Mouse (Mus musculus): ENCODE data around the gene Slc38a10. TPM values are rescaled to one million over a fixed set of nuclear protein-coding genes. Genes with fewer than 3 reads are reported as not detected.

Slc38a10 gene
- polyA plus RNA-seq, 1 experiment from 2014 or later: 77.5 TPM

DNA sequence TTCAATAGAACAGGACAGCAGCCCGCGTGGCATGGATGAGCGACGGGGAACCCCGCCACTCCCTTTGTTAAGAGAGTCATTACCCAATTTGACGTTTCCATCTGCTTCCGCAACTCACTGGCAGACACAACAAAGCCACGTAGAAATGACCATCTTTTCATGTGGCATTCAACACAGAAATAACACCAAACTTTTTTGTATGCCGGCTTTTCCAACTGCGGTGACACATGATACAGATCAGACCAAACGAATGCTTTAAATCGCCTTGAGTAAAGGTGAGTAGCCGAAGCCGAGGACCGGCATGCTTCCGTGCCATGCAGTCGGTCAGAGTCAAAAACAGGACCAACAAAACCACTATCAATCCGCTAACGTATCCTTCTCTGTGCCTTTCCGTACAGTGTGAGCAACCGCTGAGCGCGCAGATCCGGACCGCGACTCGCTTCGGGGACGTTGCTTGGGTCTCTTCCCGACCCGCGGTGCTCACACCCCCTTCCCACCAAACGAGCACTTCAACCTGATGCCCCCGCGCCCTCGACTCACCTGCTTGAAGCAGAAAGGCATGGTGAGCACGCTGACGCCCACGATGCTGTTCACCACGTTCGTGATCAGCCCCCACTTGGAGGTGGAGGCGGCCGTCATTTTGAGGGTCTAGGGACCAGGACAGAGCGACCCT lies 570 bp downstream of the Slc38a10 start:
- Histone ChIP-seq H3K9me3 (replicated peaks) (no peaks in the 10 kb centered on the region), H3K9ac (peak overlapping the region; percentile 76), H3K27me3 (no peaks in the 10 kb centered on the region), H3K4me3 (peak overlapping the region; percentile 99), H3K36me3 (no peaks in the 10 kb centered on the region), H3K27ac (peak overlapping the region; percentile 82), H3K4me2 (peak overlapping the region; percentile 80), H3K4me1 (replicated peaks) (peaks cover 15% of the 10 kb centered on the region)
- 0 out of 2 replicates have a peak, but pooled peaks have one; percentile 19 for ATAC-seq (replicated peaks; ENCODE audit: insufficient number of reproducible peaks, insufficient read depth, low FRiP score, low read depth)
- under 1% methylated on average over 44 of the region's 44 CpGs for WGBS

DNA sequence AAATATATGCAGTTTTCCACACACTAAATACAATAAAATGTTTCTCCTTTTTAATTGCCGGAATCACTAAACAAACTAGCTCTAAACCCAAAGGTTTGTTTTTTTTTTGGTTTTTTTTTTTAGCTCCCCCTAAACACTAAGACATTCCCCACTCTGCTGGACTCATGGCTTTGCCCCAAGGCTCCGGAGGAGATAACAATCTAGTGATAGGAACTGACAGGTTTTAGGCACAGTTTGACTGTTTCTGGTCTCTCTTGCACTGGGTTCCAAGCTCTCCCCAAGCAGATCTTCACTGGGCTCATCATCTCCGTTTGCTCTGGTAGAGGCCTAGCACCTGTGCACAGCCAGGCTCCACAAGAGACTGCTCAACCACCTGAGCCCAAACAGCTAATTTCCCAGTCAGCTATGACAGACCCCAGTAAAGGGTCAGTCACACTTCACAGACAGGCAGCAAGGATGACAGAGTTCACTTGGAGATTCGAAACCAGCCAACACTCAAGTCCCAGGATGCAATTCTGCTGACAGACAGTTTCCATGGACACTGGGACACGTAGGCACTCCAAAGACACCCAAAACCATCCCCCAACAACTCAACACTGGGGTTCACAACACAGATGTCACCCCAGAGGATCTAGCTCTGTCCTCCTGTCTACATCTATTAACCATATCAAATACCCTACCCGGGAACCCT lies 1.5 kb downstream of the Slc38a10 start:
- Histone ChIP-seq H3K9ac (peak overlapping the region; percentile 76; the same call in 1 of the 2 replicates), H3K27me3 (no peaks in the 10 kb centered on the region), H3K36me3 (no peaks in the 10 kb centered on the region), H3K4me2 (peak overlapping the region; percentile 80), H3K4me1 (replicated peaks) (peaks cover 19% of the 10 kb centered on the region), H3K9me3 (replicated peaks) (no peaks in the 10 kb centered on the region), H3K27ac (peak overlapping the region; percentile 82; the same call in 1 of the 2 replicates), H3K4me3 (peak overlapping the region; percentile 99)
- WGBS: 34% methylated on average over 6 of the region's 6 CpGs
- no peak for ATAC-seq (replicated peaks; ENCODE audit: insufficient number of reproducible peaks, insufficient read depth, low FRiP score, low read depth)

DNA sequence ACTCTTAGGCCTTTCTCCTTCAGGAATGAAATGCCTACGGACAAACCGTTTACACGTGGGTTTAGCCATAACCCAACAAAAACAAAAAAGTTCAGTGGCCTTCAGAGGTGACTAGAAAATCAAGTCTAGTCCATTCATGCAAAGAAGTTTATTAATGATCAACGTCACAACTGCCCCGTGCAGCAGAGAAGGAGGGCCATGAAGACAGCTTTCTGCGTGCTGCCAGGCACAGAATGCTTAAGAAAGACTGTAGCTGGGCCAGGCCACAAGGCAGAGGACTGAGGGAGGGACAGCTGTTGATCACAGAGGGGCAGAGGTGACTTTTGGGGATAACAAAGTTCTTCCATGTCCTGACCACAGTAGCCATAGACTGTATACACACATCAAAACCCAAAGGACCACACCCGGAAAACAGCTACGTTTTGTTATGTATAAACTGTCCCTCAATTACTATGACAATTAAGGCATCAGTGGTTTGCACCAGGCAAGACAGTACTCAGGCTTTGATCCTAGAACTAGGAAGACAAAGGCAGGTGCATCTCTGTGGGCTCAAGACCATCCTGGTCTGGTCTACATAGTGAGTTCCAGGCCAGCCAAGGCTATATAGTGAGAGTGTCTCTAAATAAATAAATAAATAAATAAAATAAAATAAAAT lies 2.8 kb downstream of the Slc38a10 start:
- Histone ChIP-seq H3K27me3 (no peaks in the 10 kb centered on the region), H3K4me1 (replicated peaks) (peaks cover 32% of the 10 kb centered on the region), H3K9ac (no peak overlapping the region), H3K9me3 (replicated peaks) (no peaks in the 10 kb centered on the region), H3K4me2 (no peak overlapping the region), H3K36me3 (no peaks in the 10 kb centered on the region), H3K27ac (no peak overlapping the region), H3K4me3 (no peak overlapping the region)
- ATAC-seq (replicated peaks; ENCODE audit: insufficient number of reproducible peaks, insufficient read depth, low FRiP score, low read depth): no peak
- 84% methylated on average over 8 of the region's 8 CpGs for WGBS

DNA sequence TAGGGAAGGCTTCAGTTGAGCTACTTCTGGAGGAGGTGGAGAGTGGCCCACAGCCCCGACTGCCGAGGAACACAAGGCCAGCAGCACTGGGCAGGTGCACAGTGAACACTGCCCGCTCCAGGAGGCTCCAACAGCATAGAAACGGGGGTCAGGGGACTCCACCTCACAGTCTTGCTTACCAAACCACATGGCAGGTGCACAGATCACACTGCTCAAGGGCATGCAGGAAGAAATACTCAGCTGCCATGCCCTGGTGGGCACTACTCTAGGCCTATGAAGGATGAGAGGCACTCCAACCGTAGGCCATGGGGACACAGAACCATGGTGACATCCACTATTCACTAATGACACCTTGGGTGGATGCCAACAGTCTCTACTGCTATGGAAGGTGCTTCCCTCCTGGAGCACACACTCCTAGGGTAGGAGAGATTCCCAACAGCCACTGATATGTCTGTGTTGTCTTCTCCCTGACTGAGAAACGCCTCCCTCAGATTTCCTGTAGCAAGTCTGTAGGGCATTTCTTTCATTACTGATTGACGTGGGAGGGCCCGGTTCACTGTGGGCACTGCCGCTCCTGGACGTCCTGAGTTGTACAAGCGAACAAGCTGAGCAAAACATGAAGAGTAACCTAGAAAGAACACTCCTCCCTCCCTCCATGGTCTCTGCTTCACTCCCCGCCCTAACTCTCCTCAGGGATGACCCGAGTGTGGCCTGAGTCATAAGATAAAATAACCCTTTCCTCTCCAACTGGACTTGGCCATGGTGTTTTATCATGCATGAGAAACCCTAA lies 7.2 kb downstream of the Slc38a10 start:
- Histone ChIP-seq H3K36me3 (no peaks in the 10 kb centered on the region), H3K4me1 (replicated peaks) (peaks cover 50% of the 10 kb centered on the region), H3K9ac (no peak overlapping the region), H3K27ac (peak overlapping the region; percentile 74), H3K4me3 (no peak overlapping the region), H3K4me2 (no peak overlapping the region), H3K27me3 (no peaks in the 10 kb centered on the region), H3K9me3 (replicated peaks) (no peaks in the 10 kb centered on the region)
- WGBS: 60% methylated on average over 13 of the region's 13 CpGs
- no peak for ATAC-seq (replicated peaks; ENCODE audit: insufficient number of reproducible peaks, insufficient read depth, low FRiP score, low read depth)

DNA sequence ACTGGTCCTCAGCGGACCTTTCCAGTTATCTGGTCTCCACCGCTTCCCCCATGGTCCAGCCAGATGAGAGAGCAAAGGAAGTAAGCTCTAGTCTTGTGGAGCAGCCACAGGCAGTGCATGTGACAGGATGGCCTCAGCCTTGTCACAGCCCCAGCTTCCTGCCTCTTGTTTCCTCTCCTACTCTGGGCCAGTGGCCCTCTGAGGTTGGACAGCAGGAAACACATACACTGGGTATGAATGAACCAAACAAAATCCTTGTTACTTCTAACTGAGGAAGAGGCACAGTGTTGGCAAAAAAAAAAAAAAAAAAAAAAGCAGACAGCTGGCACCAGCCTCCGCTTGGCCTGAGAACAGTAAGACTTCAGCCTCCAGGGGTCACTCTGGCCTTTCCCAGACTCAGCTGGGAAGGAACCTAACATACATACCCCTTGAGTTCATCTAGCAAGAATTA lies 8.5 kb downstream of the Slc38a10 start:
- Histone ChIP-seq H3K4me3 (no peak overlapping the region), H3K36me3 (0 out of 2 replicates have a peak, but pooled peaks cover 3% of the 10 kb centered on the region), H3K4me2 (no peak overlapping the region), H3K27me3 (no peaks in the 10 kb centered on the region), H3K9me3 (replicated peaks) (no peaks in the 10 kb centered on the region), H3K27ac (peak overlapping the region; percentile 74), H3K9ac (no peak overlapping the region), H3K4me1 (replicated peaks) (peaks cover 61% of the 10 kb centered on the region)
- 49% methylated on average over 3 of the region's 3 CpGs for WGBS
- ATAC-seq (replicated peaks; ENCODE audit: insufficient number of reproducible peaks, insufficient read depth, low FRiP score, low read depth): peak; percentile 81

DNA sequence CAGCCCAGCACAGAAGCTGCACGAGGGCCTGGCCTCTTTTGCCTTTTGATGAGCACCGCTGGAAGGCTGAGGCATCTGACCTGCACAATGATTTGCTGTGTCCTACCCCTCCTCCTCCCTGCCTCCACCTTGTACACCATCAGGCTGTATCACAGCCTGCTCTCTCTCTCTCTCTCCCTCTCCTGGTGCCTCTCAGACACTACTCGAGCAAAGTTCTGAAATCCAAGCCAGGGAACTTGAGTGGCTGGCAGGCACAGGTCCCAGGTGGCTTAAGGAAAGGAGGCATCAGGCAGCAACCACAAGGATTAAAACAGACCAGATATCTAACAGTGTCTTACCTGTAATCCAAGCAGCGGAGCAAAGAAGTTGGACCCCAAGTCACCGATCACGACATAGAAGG lies 10.9 kb downstream of the Slc38a10 start:
- no peak overlapping the region for H3K27ac ChIP-seq
- no peak overlapping the region for H3K9ac ChIP-seq
- 69% methylated on average over 6 of the region's 6 CpGs for WGBS
- no peak overlapping the region for H3K4me3 ChIP-seq
- 0 out of 2 replicates have a peak, but pooled peaks cover 3% of the 10 kb centered on the region for H3K36me3 ChIP-seq
- H3K4me1 ChIP-seq (replicated peaks): peaks cover 85% of the 10 kb centered on the region
- ATAC-seq (replicated peaks; ENCODE audit: insufficient number of reproducible peaks, insufficient read depth, low FRiP score, low read depth): no peak
- no peak overlapping the region for H3K4me2 ChIP-seq
- H3K9me3 ChIP-seq (replicated peaks): no peaks in the 10 kb centered on the region
- H3K27me3 ChIP-seq: no peaks in the 10 kb centered on the region

DNA sequence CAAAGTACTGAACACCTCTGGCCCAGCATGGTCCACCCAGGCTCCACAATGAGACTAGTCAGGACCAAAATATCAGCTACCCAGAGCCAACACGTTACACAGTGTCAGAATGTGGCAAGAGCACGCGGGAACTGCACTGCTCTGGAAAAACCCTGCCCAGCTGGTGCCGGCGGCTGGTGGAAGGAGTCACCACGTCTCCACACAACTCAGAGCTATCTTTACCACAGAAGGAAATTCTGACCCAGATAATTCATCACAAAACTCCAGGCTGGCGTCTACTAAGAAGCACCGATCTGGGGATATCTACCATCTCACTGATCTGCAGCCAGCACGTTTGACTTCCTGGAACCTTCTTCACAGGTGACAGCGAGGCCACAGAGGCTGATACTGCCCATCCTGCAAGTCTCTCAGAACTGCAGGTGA lies 11.8 kb downstream of the Slc38a10 start:
- H3K9ac ChIP-seq: no peak overlapping the region
- no peak for ATAC-seq (replicated peaks; ENCODE audit: insufficient number of reproducible peaks, insufficient read depth, low FRiP score, low read depth)
- H3K9me3 ChIP-seq (replicated peaks): no peaks in the 10 kb centered on the region
- H3K4me1 ChIP-seq (replicated peaks): peaks cover 87% of the 10 kb centered on the region
- 64% methylated on average over 10 of the region's 10 CpGs for WGBS
- H3K27ac ChIP-seq: no peak overlapping the region
- H3K4me3 ChIP-seq: no peak overlapping the region
- no peaks in the 10 kb centered on the region for H3K27me3 ChIP-seq
- 0 out of 2 replicates have a peak, but pooled peaks cover 6% of the 10 kb centered on the region for H3K36me3 ChIP-seq
- H3K4me2 ChIP-seq: no peak overlapping the region

DNA sequence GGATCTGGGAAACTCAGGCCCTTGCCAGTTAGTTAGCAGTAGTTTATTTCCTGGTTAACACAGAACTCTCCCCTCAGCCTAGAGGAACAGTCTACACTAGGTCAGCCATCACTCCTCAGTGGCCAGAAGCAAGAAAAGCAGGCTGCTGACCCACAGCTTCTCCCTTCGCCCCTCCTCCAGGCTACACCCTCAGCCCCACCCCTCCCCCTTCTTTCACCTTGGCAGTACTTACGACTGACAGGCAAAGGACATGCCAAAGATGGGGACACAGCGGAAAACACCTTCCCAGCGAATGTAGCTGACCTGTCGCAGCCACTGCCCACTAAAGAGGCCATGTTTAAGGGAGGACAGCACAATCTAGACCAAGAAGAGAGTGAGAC lies 13.5 kb downstream of the Slc38a10 start:
- 34% methylated on average over 5 of the region's 5 CpGs for WGBS
- no peak overlapping the region for H3K9ac ChIP-seq
- no peaks in the 10 kb centered on the region for H3K27me3 ChIP-seq
- H3K27ac ChIP-seq: peak overlapping the region; percentile 86
- H3K36me3 ChIP-seq: peaks cover 12% of the 10 kb centered on the region; the same call in 1 of the 2 replicates
- H3K9me3 ChIP-seq (replicated peaks): no peaks in the 10 kb centered on the region
- H3K4me2 ChIP-seq: peak overlapping the region; percentile 42
- H3K4me3 ChIP-seq: no peak overlapping the region
- ATAC-seq (replicated peaks; ENCODE audit: insufficient number of reproducible peaks, insufficient read depth, low FRiP score, low read depth): peak; percentile 20
- peaks cover 73% of the 10 kb centered on the region for H3K4me1 ChIP-seq (replicated peaks)

DNA sequence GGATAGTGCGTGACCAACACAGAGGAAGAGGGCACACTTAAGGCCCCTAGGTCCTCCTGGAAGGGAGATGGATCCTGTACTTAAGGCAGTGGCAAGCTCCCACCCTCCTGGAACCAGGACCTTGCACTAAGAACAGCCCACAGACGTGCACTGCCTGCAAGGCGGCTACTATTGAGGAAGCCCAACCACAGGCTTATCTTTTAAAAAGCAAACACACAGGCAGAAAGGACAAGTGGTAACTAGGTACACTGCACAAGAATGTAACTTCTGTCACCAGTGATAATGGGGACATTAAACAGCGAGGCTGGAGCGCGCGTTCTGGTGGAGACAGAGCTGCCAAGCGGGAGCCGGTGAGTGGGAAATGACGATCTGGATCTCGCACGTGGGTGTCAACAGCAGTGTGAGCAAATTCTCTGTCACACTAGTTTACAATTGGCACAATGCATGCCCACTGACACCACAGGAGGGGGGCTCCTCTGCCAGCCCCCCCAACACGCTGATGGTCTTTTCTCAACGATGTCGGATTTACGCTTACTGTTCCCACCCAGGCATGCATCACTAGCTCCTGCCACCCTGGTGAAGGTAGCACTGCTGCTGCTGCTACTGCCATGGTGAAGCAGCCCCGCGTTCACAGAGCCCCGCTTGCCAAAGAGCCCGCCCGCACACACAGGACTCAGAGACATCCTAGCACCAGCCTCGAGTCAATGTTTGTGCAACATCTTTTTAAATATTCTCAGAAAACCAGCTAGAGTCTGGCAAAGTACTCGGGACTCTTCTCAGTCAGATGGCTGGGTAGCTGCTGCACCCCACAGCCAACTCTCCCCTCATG lies 14.1 kb downstream of the Slc38a10 start:
- Histone ChIP-seq H3K4me3 (no peak overlapping the region), H3K27ac (peak overlapping the region; percentile 86), H3K4me2 (peak overlapping the region; percentile 42), H3K9ac (no peak overlapping the region), H3K4me1 (replicated peaks) (peaks cover 67% of the 10 kb centered on the region), H3K27me3 (no peaks in the 10 kb centered on the region), H3K36me3 (peaks cover 14% of the 10 kb centered on the region; the same call in 1 of the 2 replicates), H3K9me3 (replicated peaks) (no peaks in the 10 kb centered on the region)
- WGBS: 32% methylated on average over 23 of the region's 23 CpGs
- ATAC-seq (replicated peaks; ENCODE audit: insufficient number of reproducible peaks, insufficient read depth, low FRiP score, low read depth): peak; percentile 70

DNA sequence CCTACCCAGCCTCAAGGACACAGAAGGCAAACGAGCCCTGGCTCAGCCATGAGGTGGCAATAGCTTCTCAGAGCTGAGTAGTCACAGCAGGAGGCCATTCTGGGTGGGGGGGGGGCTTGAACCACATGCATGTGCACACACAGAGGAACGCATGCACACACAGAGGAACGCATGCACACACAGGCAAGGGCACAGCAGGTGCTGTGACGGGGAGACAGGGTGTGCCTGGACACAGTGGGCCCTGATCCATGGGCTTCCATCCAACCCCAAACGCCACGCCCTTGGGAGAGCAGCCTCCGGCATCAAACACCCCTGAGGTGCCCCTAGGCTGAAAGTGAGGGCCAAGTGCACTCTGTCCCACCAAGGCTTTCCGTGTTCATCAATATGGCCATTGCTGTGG lies 15.0 kb downstream of the Slc38a10 start:
- H3K27ac ChIP-seq: peak overlapping the region; percentile 86
- peaks cover 64% of the 10 kb centered on the region for H3K4me1 ChIP-seq (replicated peaks)
- H3K9me3 ChIP-seq (replicated peaks): no peaks in the 10 kb centered on the region
- H3K27me3 ChIP-seq: no peaks in the 10 kb centered on the region
- WGBS: 73% methylated on average over 8 of the region's 8 CpGs
- peaks cover 19% of the 10 kb centered on the region; the same call in 1 of the 2 replicates for H3K36me3 ChIP-seq
- ATAC-seq (replicated peaks; ENCODE audit: insufficient number of reproducible peaks, insufficient read depth, low FRiP score, low read depth): no peak
- no peak overlapping the region for H3K4me3 ChIP-seq
- H3K4me2 ChIP-seq: peak overlapping the region; percentile 7; the same call in 1 of the 2 replicates
- no peak overlapping the region for H3K9ac ChIP-seq

Data from heart, embryonic 15.5 days (tissue).